Mouse (Mus musculus): Measurements from ENCODE around the gene Dpep1. TPM values are rescaled to one million over a fixed set of nuclear protein-coding genes. Genes with fewer than 3 reads are reported as not detected.
"Not testable (repeated sequence)": the region's sequence is repeated elsewhere in the genome, so short reads cannot be mapped to it uniquely, and the experiment has no call there.

Dpep1 gene
- polyA plus RNA-seq, 1 experiment from 2014 or later, result 0.36 TPM

GRCm38 (mm10) chr8:123213118-123213772, 27.2 kb downstream of the Dpep1 start:
- WGBS, result 21% methylated on average over 22 of the region's 22 CpGs
- Histone ChIP-seq H3K27ac (peak overlapping the region; percentile 50; the same call in 1 of the 2 replicates), H3K4me1 (peaks cover 23% of the 10 kb centered on the region), H3K4me2 (replicated peaks) (peak overlapping the region; percentile 89), H3K27me3 (no peaks in the 10 kb centered on the region), H3K36me3 (peaks cover 29% of the 10 kb centered on the region), H3K4me3 (peak overlapping the region; percentile 93), H3K9ac (peak overlapping the region; percentile 98), H3K9me3 (replicated peaks) (no peaks in the 10 kb centered on the region)
- ATAC-seq (ENCODE audit: low FRiP score), result no peak

DNA sequence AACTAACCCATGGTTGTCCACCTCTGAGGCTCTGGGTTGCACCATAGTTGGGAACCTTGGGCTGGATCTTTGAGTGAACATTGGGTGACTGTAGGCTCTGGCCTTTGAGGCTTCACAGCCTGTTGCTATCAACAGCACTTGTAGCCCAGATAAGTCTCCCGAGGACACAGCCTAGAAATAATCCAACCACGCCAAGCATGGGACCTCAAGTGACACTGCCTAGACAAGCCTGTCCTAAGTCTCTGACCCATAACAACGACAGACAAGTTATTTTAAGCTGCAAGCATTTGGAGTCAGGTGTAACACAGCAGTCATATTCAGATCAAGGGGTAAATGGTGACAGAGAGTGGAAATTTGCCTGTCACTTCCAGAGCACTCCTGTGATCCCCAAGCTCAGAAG, 29.4 kb downstream of the Dpep1 start:
- WGBS, result 85% methylated on average over 3 of the region's 3 CpGs
- H3K9ac ChIP-seq, result no peak overlapping the region
- no peak overlapping the region for H3K27ac ChIP-seq
- no peak for ATAC-seq (ENCODE audit: low FRiP score)
- 0 out of 2 replicates have a peak, but pooled peaks cover 7% of the 10 kb centered on the region for H3K36me3 ChIP-seq
- H3K4me2 ChIP-seq (replicated peaks), result no peak overlapping the region
- H3K27me3 ChIP-seq, result no peaks in the 10 kb centered on the region
- no peaks in the 10 kb centered on the region for H3K9me3 ChIP-seq (replicated peaks)
- H3K4me1 ChIP-seq, result peaks cover 23% of the 10 kb centered on the region
- no peak overlapping the region for H3K4me3 ChIP-seq

GRCm38 (mm10) chr8:123220917-123221316, 34.9 kb downstream of the Dpep1 start:
- Histone ChIP-seq H3K9ac (no peak overlapping the region), H3K36me3 (no peaks in the 10 kb centered on the region), H3K27me3 (no peaks in the 10 kb centered on the region), H3K4me2 (replicated peaks) (no peak overlapping the region), H3K4me1 (peaks cover 15% of the 10 kb centered on the region), H3K9me3 (replicated peaks) (no peaks in the 10 kb centered on the region), H3K27ac (no peak overlapping the region), H3K4me3 (no peak overlapping the region)
- ATAC-seq (ENCODE audit: low FRiP score), result no peak
- 93% methylated on average over 1 of the region's 1 CpGs for WGBS

GRCm38 (mm10) chr8:123224278-123225266, 38.5 kb downstream of the Dpep1 start, which contains the start of gene Cdk10:
TSS of gene Cdk10 (plus strand) at chr8:123224842.
- ATAC-seq (ENCODE audit: low FRiP score), result peak; percentile 81
- Histone ChIP-seq H3K27ac (peak within 1 kb of the TSS; percentile 82), H3K9ac (peak within 1 kb of the TSS; percentile 94), H3K4me3 (peak within 1 kb of the TSS; percentile 84), H3K36me3 (peaks cover 24% of the 10 kb centered on the region), H3K27me3 (no peaks in the 10 kb centered on the region), H3K4me2 (replicated peaks) (peak within 1 kb of the TSS; percentile 95), H3K4me1 (peaks cover 16% of the 10 kb centered on the region), H3K9me3 (replicated peaks) (no peaks in the 10 kb centered on the region)
- 4% methylated on average over 59 of the region's 59 CpGs for WGBS

GRCm38 (mm10) chr8:123228416-123228815, 42.4 kb downstream of the Dpep1 start:
- H3K27me3 ChIP-seq, result peaks cover 3% of the 10 kb centered on the region
- peaks cover 30% of the 10 kb centered on the region for H3K36me3 ChIP-seq
- H3K4me1 ChIP-seq, result peaks cover 19% of the 10 kb centered on the region
- no peak overlapping the region for H3K9ac ChIP-seq
- 96% methylated on average over 1 of the region's 1 CpGs for WGBS
- no peak overlapping the region for H3K27ac ChIP-seq
- no peak overlapping the region for H3K4me3 ChIP-seq
- no peak overlapping the region for H3K4me2 ChIP-seq (replicated peaks)
- no peak for ATAC-seq (ENCODE audit: low FRiP score)
- no peaks in the 10 kb centered on the region for H3K9me3 ChIP-seq (replicated peaks)

GRCm38 (mm10) chr8:123230326-123230725, 44.3 kb downstream of the Dpep1 start:
- not testable (repeated sequence) for H3K27ac ChIP-seq; H3K4me3 ChIP-seq; ATAC-seq (ENCODE audit: low FRiP score); H3K9me3 ChIP-seq (replicated peaks); H3K4me2 ChIP-seq (replicated peaks); H3K9ac ChIP-seq
- WGBS, result 87% methylated on average over 11 of the region's 11 CpGs
- H3K4me1 ChIP-seq, result peaks cover 21% of the 10 kb centered on the region
- H3K27me3 ChIP-seq, result peaks cover 22% of the 10 kb centered on the region
- peaks cover 30% of the 10 kb centered on the region for H3K36me3 ChIP-seq

DNA sequence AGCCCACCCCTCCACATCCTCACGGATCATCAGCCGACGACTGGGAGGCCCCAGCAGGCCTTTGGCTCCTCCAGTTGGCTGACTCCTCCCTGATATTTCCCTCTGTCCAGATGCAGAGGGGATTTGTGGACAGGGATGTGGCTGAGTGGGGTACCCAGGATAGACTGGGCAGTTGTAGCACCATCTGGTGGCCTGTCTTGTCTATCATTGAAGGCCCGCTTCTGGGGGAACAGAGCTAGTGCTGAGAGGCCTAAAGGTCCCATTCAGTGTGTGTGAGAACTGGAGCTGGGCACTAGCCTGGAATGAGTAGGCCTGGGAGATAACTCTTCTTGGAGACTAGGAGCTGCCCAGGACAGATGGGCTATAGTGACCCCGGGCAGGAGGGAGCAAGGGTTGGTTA, 45.7 kb downstream of the Dpep1 start:
- peaks cover 23% of the 10 kb centered on the region for H3K4me1 ChIP-seq
- ATAC-seq (ENCODE audit: low FRiP score), result no peak
- WGBS, result 63% methylated on average over 5 of the region's 5 CpGs

GRCm38 (mm10) chr8:123232553-123232952, 46.5 kb downstream of the Dpep1 start:
- Histone ChIP-seq H3K36me3 (peaks cover 21% of the 10 kb centered on the region), H3K4me2 (replicated peaks) (no peak overlapping the region), H3K9ac (no peak overlapping the region), H3K4me3 (no peak overlapping the region), H3K27ac (no peak overlapping the region), H3K4me1 (peaks cover 23% of the 10 kb centered on the region), H3K9me3 (replicated peaks) (no peaks in the 10 kb centered on the region), H3K27me3 (peaks cover 43% of the 10 kb centered on the region)
- WGBS, result 43% methylated on average over 7 of the region's 7 CpGs
- no peak for ATAC-seq (ENCODE audit: low FRiP score)

More for the DNA sequence above, 45.7 kb downstream of the Dpep1 start:
- no peak overlapping the region for H3K4me2 ChIP-seq (replicated peaks)
- peaks cover 35% of the 10 kb centered on the region for H3K27me3 ChIP-seq
- no peaks in the 10 kb centered on the region for H3K9me3 ChIP-seq (replicated peaks)
- no peak overlapping the region for H3K4me3 ChIP-seq
- peaks cover 30% of the 10 kb centered on the region for H3K36me3 ChIP-seq
- no peak overlapping the region for H3K27ac ChIP-seq
- H3K9ac ChIP-seq, result no peak overlapping the region

- whole genome bisulfite sequencing, result 67% methylated on average over 12 of the region's 13 CpGs
- no peaks in the 10 kb centered on the region for H3K9me3 ChIP-seq (replicated peaks)
- no peak overlapping the region for H3K4me2 ChIP-seq (replicated peaks)
- 0 out of 2 replicates have a peak, but pooled peaks have one; percentile 18 for ATAC-seq (ENCODE audit: low FRiP score)
- H3K36me3 ChIP-seq, result peaks cover 14% of the 10 kb centered on the region
- peaks cover 23% of the 10 kb centered on the region for H3K4me1 ChIP-seq
- H3K4me3 ChIP-seq, result no peak overlapping the region
- H3K27ac ChIP-seq, result no peak overlapping the region
- no peak overlapping the region for H3K9ac ChIP-seq
- peaks cover 44% of the 10 kb centered on the region for H3K27me3 ChIP-seq
These were observed 47.3 kb downstream of the Dpep1 start for GRCm38 (mm10) chr8:123233300-123233699.

DNA sequence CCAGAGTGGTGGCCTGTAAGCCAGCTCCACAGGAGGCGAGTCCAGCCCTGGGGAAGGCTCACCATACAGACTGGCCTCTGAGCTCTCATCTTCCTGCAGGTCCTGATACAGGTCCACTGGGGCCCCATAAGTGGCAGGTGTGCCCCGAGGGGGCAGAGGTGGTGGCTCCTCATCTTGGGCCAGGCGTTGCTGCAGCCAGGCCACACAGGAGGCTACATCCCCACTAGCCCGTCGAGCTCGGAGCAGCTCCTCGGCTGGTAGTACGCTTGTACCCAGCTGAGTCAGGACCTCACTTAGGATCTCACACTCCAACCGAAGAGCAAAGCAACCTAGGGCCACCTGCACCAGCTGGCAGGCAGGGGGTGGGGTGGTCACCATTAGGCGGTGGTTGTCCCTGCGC, 47.7 kb downstream of the Dpep1 start:
- Histone ChIP-seq H3K4me1 (peaks cover 23% of the 10 kb centered on the region), H3K9me3 (replicated peaks) (no peaks in the 10 kb centered on the region), H3K4me2 (replicated peaks) (no peak overlapping the region), H3K4me3 (no peak overlapping the region), H3K27ac (no peak overlapping the region), H3K36me3 (peaks cover 12% of the 10 kb centered on the region), H3K27me3 (peaks cover 44% of the 10 kb centered on the region), H3K9ac (no peak overlapping the region)
- ATAC-seq (ENCODE audit: low FRiP score), result no peak
- 76% methylated on average over 11 of the region's 11 CpGs for WGBS

DNA sequence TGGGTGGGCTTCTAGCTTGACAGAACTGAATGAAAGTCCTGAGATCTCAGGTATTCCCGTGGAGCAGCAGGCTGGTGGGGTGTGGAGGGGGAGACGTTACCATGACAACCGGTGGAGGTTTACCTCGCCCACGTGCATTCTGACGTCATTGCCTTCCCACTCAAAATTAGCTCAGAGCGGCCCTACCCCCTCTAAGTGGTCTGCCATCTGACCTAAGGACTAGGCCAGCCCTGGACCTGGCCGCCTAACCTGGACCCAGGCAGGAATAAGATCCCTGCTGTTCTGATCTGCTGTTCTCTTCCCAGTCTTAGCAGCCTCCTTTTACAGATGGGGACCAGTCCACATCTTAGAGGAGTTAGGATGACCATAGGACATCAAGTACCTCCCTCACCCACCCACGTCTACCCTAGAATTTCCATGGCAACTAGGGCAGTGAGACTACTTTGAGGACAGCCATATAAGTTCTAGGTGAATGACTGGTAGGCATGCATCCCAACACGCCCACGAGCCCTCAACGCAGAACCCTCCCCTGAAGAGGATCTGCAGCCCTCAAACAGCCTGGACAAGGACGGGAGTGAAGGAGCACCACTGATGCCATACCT, 49.0 kb downstream of the Dpep1 start:
- Histone ChIP-seq H3K27me3 (peaks cover 44% of the 10 kb centered on the region), H3K4me2 (replicated peaks) (peak overlapping the region; percentile 75), H3K4me3 (peak overlapping the region; percentile 41), H3K4me1 (peaks cover 23% of the 10 kb centered on the region), H3K9ac (peak overlapping the region; percentile 52), H3K36me3 (peaks cover 6% of the 10 kb centered on the region; the same call in 1 of the 2 replicates), H3K27ac (no peak overlapping the region), H3K9me3 (replicated peaks) (no peaks in the 10 kb centered on the region)
- peak; percentile 16; the same call in 1 of the 2 replicates for ATAC-seq (ENCODE audit: low FRiP score)
- 35% methylated on average over 13 of the region's 13 CpGs for WGBS

Measured in hindbrain, embryonic 12.5 days (tissue).